Mouse (Mus musculus): ENCODE data around the gene Tulp4. TPM values are rescaled to one million over a fixed set of nuclear protein-coding genes. Genes with fewer than 3 reads are reported as not detected.

Tulp4 gene
- total RNA-seq, 1 experiment: 59.5 TPM

- in situ Hi-C loops (cut with MboI; ENCODE audit: low sequenced_read_pairs in 2 of 2, unreplicated experiment in 2 of 2): no loop called here
- no peak for DNase-seq (ENCODE audit: low read depth, low spot score)
- Histone ChIP-seq H3K4me3 (ENCODE audit: insufficient read depth in 1 of 2, low read depth in 1 of 2, low read length in 2 of 2, poor library complexity in 1 of 2, severe bottlenecking in 1 of 2) (no peak overlapping the region), H3K9me3 (ENCODE audit: control insufficient read depth, insufficient read depth, low read depth, low read length) (no peaks in the 10 kb centered on the region), H3K36me3 (ENCODE audit: control insufficient read depth, insufficient read depth, low read length, poor library complexity, severe bottlenecking) (no peaks in the 10 kb centered on the region), H3K9ac (ENCODE audit: insufficient read depth, low read depth, low read length, poor library complexity, severe bottlenecking) (no peak overlapping the region), H3K27ac (ENCODE audit: insufficient read depth, low read depth, low read length, poor library complexity, severe bottlenecking) (no peak overlapping the region), H3K4me1 (ENCODE audit: control insufficient read depth in 2 of 2, insufficient read depth in 2 of 2, low read length in 2 of 2, poor library complexity in 1 of 2) (no peaks in the 10 kb centered on the region)
- TF ChIP-seq HCFC1 (IDR thresholded peaks at IDR 0.05; ENCODE audit: borderline replicate concordance, insufficient read depth, low read length) (no peak), ZNF384 (IDR thresholded peaks at IDR 0.05; ENCODE audit: low read depth, low read length) (no peak), ZC3H11A (IDR thresholded peaks at IDR 0.05; ENCODE audit: borderline replicate concordance, low read depth, low read length) (no peak), MAFK (IDR thresholded peaks at IDR 0.05; ENCODE audit: insufficient read depth, low read depth, low read length) (no peak), CHD2 (IDR thresholded peaks at IDR 0.05; ENCODE audit: low read depth, low read length) (no peak)
Measured at GRCm38 (mm10) chr17:6153581-6153980, 47.3 kb downstream of the Tulp4 start.

- TF ChIP-seq ZC3H11A (IDR thresholded peaks at IDR 0.05; ENCODE audit: borderline replicate concordance, low read depth, low read length): no peak
- no peak for TF ChIP-seq ZNF384 (IDR thresholded peaks at IDR 0.05; ENCODE audit: low read depth, low read length)
- TF ChIP-seq CHD2 (IDR thresholded peaks at IDR 0.05; ENCODE audit: low read depth, low read length): no peak
- no peak for TF ChIP-seq MAFK (IDR thresholded peaks at IDR 0.05; ENCODE audit: insufficient read depth, low read depth, low read length)
- TF ChIP-seq HCFC1 (IDR thresholded peaks at IDR 0.05; ENCODE audit: borderline replicate concordance, insufficient read depth, low read length): no peak
- no peaks in the 10 kb centered on the region for H3K9me3 ChIP-seq (ENCODE audit: control insufficient read depth, insufficient read depth, low read depth, low read length)
- H3K36me3 ChIP-seq (ENCODE audit: control insufficient read depth, insufficient read depth, low read length, poor library complexity, severe bottlenecking): peaks cover 2% of the 10 kb centered on the region; the same call in 1 of the 2 replicates
- H3K4me3 ChIP-seq (ENCODE audit: insufficient read depth in 1 of 2, low read depth in 1 of 2, low read length in 2 of 2, poor library complexity in 1 of 2, severe bottlenecking in 1 of 2): no peak overlapping the region
- no peak overlapping the region for H3K27ac ChIP-seq (ENCODE audit: insufficient read depth, low read depth, low read length, poor library complexity, severe bottlenecking)
- DNase-seq (ENCODE audit: low read depth, low spot score): no peak
- no peak overlapping the region for H3K9ac ChIP-seq (ENCODE audit: insufficient read depth, low read depth, low read length, poor library complexity, severe bottlenecking)
- in situ Hi-C loops (cut with MboI; ENCODE audit: low sequenced_read_pairs in 2 of 2, unreplicated experiment in 2 of 2): no loop called here
- no peaks in the 10 kb centered on the region for H3K4me1 ChIP-seq (ENCODE audit: control insufficient read depth in 2 of 2, insufficient read depth in 2 of 2, low read length in 2 of 2, poor library complexity in 1 of 2)
Measured at GRCm38 (mm10) chr17:6154366-6154765, 48.1 kb downstream of the Tulp4 start.

GRCm38 (mm10) chr17:6160495-6160894 is 54.3 kb downstream of the Tulp4 start:
- Histone ChIP-seq H3K4me3 (ENCODE audit: insufficient read depth in 1 of 2, low read depth in 1 of 2, low read length in 2 of 2, poor library complexity in 1 of 2, severe bottlenecking in 1 of 2) (no peak overlapping the region), H3K9me3 (ENCODE audit: control insufficient read depth, insufficient read depth, low read depth, low read length) (no peaks in the 10 kb centered on the region), H3K9ac (ENCODE audit: insufficient read depth, low read depth, low read length, poor library complexity, severe bottlenecking) (no peak overlapping the region), H3K4me1 (ENCODE audit: control insufficient read depth in 2 of 2, insufficient read depth in 2 of 2, low read length in 2 of 2, poor library complexity in 1 of 2) (no peaks in the 10 kb centered on the region), H3K27ac (ENCODE audit: insufficient read depth, low read depth, low read length, poor library complexity, severe bottlenecking) (no peak overlapping the region), H3K36me3 (ENCODE audit: control insufficient read depth, insufficient read depth, low read length, poor library complexity, severe bottlenecking) (peaks cover 2% of the 10 kb centered on the region; the same call in 1 of the 2 replicates)
- TF ChIP-seq HCFC1 (IDR thresholded peaks at IDR 0.05; ENCODE audit: borderline replicate concordance, insufficient read depth, low read length) (no peak), ZC3H11A (IDR thresholded peaks at IDR 0.05; ENCODE audit: borderline replicate concordance, low read depth, low read length) (no peak), MAFK (IDR thresholded peaks at IDR 0.05; ENCODE audit: insufficient read depth, low read depth, low read length) (no peak), ZNF384 (IDR thresholded peaks at IDR 0.05; ENCODE audit: low read depth, low read length) (no peak), CHD2 (IDR thresholded peaks at IDR 0.05; ENCODE audit: low read depth, low read length) (no peak)
- in situ Hi-C loops (cut with MboI; ENCODE audit: low sequenced_read_pairs in 2 of 2, unreplicated experiment in 2 of 2): no loop called here
- no peak for DNase-seq (ENCODE audit: low read depth, low spot score)

GRCm38 (mm10) chr17:6161916-6162315 is 55.7 kb downstream of the Tulp4 start:
- Histone ChIP-seq H3K9ac (ENCODE audit: insufficient read depth, low read depth, low read length, poor library complexity, severe bottlenecking) (no peak overlapping the region), H3K4me3 (ENCODE audit: insufficient read depth in 1 of 2, low read depth in 1 of 2, low read length in 2 of 2, poor library complexity in 1 of 2, severe bottlenecking in 1 of 2) (no peak overlapping the region), H3K36me3 (ENCODE audit: control insufficient read depth, insufficient read depth, low read length, poor library complexity, severe bottlenecking) (peaks cover 2% of the 10 kb centered on the region; the same call in 1 of the 2 replicates), H3K27ac (ENCODE audit: insufficient read depth, low read depth, low read length, poor library complexity, severe bottlenecking) (no peak overlapping the region), H3K9me3 (ENCODE audit: control insufficient read depth, insufficient read depth, low read depth, low read length) (no peaks in the 10 kb centered on the region), H3K4me1 (ENCODE audit: control insufficient read depth in 2 of 2, insufficient read depth in 2 of 2, low read length in 2 of 2, poor library complexity in 1 of 2) (no peaks in the 10 kb centered on the region)
- TF ChIP-seq MAFK (IDR thresholded peaks at IDR 0.05; ENCODE audit: insufficient read depth, low read depth, low read length) (no peak), ZC3H11A (IDR thresholded peaks at IDR 0.05; ENCODE audit: borderline replicate concordance, low read depth, low read length) (no peak)
- DNase-seq (ENCODE audit: low read depth, low spot score): no peak
- in situ Hi-C loops (cut with MboI; ENCODE audit: low sequenced_read_pairs in 2 of 2, unreplicated experiment in 2 of 2): no loop called here

GRCm38 (mm10) chr17:6162761-6163160 is 56.5 kb downstream of the Tulp4 start:
- Histone ChIP-seq H3K9ac (ENCODE audit: insufficient read depth, low read depth, low read length, poor library complexity, severe bottlenecking) (no peak overlapping the region), H3K9me3 (ENCODE audit: control insufficient read depth, insufficient read depth, low read depth, low read length) (no peaks in the 10 kb centered on the region), H3K4me1 (ENCODE audit: control insufficient read depth in 2 of 2, insufficient read depth in 2 of 2, low read length in 2 of 2, poor library complexity in 1 of 2) (no peaks in the 10 kb centered on the region), H3K4me3 (ENCODE audit: insufficient read depth in 1 of 2, low read depth in 1 of 2, low read length in 2 of 2, poor library complexity in 1 of 2, severe bottlenecking in 1 of 2) (no peak overlapping the region), H3K27ac (ENCODE audit: insufficient read depth, low read depth, low read length, poor library complexity, severe bottlenecking) (no peak overlapping the region), H3K36me3 (ENCODE audit: control insufficient read depth, insufficient read depth, low read length, poor library complexity, severe bottlenecking) (peaks cover 2% of the 10 kb centered on the region; the same call in 1 of the 2 replicates)
- DNase-seq (ENCODE audit: low read depth, low spot score): no peak
- in situ Hi-C loops (cut with MboI; ENCODE audit: low sequenced_read_pairs in 2 of 2, unreplicated experiment in 2 of 2): no loop called here
- no peak for TF ChIP-seq ZC3H11A (IDR thresholded peaks at IDR 0.05; ENCODE audit: borderline replicate concordance, low read depth, low read length)
- TF ChIP-seq ZNF384 (IDR thresholded peaks at IDR 0.05; ENCODE audit: low read depth, low read length): no peak
- TF ChIP-seq CHD2 (IDR thresholded peaks at IDR 0.05; ENCODE audit: low read depth, low read length): no peak
- TF ChIP-seq HCFC1 (IDR thresholded peaks at IDR 0.05; ENCODE audit: borderline replicate concordance, insufficient read depth, low read length): no peak
- no peak for TF ChIP-seq MAFK (IDR thresholded peaks at IDR 0.05; ENCODE audit: insufficient read depth, low read depth, low read length)

Data from ES-E14 (cell line).